In genomic region chr12:110598527-110598926, GRCm38 (mm10) we compare ENCODE assay signal across 8 mouse cellular contexts. TPM values are rescaled to one million over a fixed set of nuclear protein-coding genes. Genes with fewer than 3 reads are reported as not detected.
DNase-seq lines count a peak whose midpoint lies in the region; ATAC-seq and TF ChIP-seq lines count a peak whose summit lies in the region.

No protein-coding gene starts in this region.

- no peak for TF ChIP-seq POLR2A in olfactory bulb, adult 2 months (IDR thresholded peaks at IDR 0.05; ENCODE audit: insufficient read depth, low read depth, low read length)

- no peaks in the 10 kb centered on the region for H3K27me3 ChIP-seq in liver, embryonic 11.5 days (replicated peaks; ENCODE audit: control insufficient read depth, insufficient read depth, low read length)
- no peaks in the 10 kb centered on the region for H3K27me3 ChIP-seq in embryonic facial prominence, embryonic 11.5 days (ENCODE audit: control insufficient read depth, insufficient read depth, low read length)
- 0 out of 2 replicates have a peak, but pooled peaks cover 4% of the 10 kb centered on the region for H3K27me3 ChIP-seq in hindbrain, postnatal 0 days (ENCODE audit: insufficient read depth, low read length)

- no peak overlapping the region for H3K4me2 ChIP-seq in liver, embryonic 11.5 days
- no peak overlapping the region for H3K4me2 ChIP-seq in embryonic facial prominence, embryonic 11.5 days (ENCODE audit: low read depth, low read length)
- 0 out of 2 replicates have a peak overlapping the region, but pooled peaks have one; percentile 7 for H3K4me2 ChIP-seq in hindbrain, postnatal 0 days (ENCODE audit: low read depth, low read length)

- no peak for ATAC-seq in liver, embryonic 11.5 days (replicated peaks; ENCODE audit: low FRiP score)
- ATAC-seq in embryonic facial prominence, embryonic 11.5 days (replicated peaks; ENCODE audit: insufficient number of reproducible peaks, low FRiP score, low TSS enrichment, low read depth): no peak
- ATAC-seq in hindbrain, postnatal 0 days: no peak

- WGBS in liver, embryonic 11.5 days: 9% methylated on average over 7 of the region's 7 CpGs
- 15% methylated on average over 7 of the region's 7 CpGs for WGBS in embryonic facial prominence, embryonic 11.5 days
- 9% methylated on average over 7 of the region's 7 CpGs for WGBS in hindbrain, postnatal 0 days
- 9% methylated on average over 7 of the region's 7 CpGs for WGBS in olfactory bulb, adult 2 months

- no peaks in the 10 kb centered on the region for H3K9me3 ChIP-seq in liver, embryonic 11.5 days (ENCODE audit: control insufficient read depth, low read length)
- no peaks in the 10 kb centered on the region for H3K9me3 ChIP-seq in embryonic facial prominence, embryonic 11.5 days (replicated peaks; ENCODE audit: control insufficient read depth, low read length)
- no peaks in the 10 kb centered on the region for H3K9me3 ChIP-seq in hindbrain, postnatal 0 days (ENCODE audit: low read length)

- peak; percentile 82 for TF ChIP-seq CTCF in hindbrain, postnatal 0 days (IDR thresholded peaks at IDR 0.05; ENCODE audit: low read depth)
- TF ChIP-seq CTCF in olfactory bulb, adult 2 months (IDR thresholded peaks at IDR 0.05; ENCODE audit: insufficient read depth, low read depth, low read length): peak; percentile 77; the same call in 1 of the 2 replicates

- intact Hi-C loops in left cerebral cortex, postnatal 36 days (cut with DNase I): loop anchor here (2.0 kb wide), 1 partner anchor 104 kb away; the partner anchor contains the start of gene Hsp90aa1

- H3K9ac ChIP-seq in liver, embryonic 11.5 days (ENCODE audit: low read depth, low read length): no peak overlapping the region
- H3K9ac ChIP-seq in embryonic facial prominence, embryonic 11.5 days (replicated peaks; ENCODE audit: low read length): no peak overlapping the region
- H3K9ac ChIP-seq in hindbrain, postnatal 0 days (replicated peaks; ENCODE audit: low read length): no peak overlapping the region

- no peak overlapping the region for H3K27ac ChIP-seq in liver, embryonic 11.5 days (ENCODE audit: low read depth, low read length)
- H3K27ac ChIP-seq in embryonic facial prominence, embryonic 11.5 days (replicated peaks; ENCODE audit: low read depth, low read length): no peak overlapping the region
- no peak overlapping the region for H3K27ac ChIP-seq in hindbrain, postnatal 0 days
- H3K27ac ChIP-seq in olfactory bulb, adult 2 months (ENCODE audit: insufficient read depth, low read depth, low read length): no peak overlapping the region

- no peaks in the 10 kb centered on the region for H3K36me3 ChIP-seq in liver, embryonic 11.5 days (ENCODE audit: control insufficient read depth, insufficient read depth, low read length)
- no peaks in the 10 kb centered on the region for H3K36me3 ChIP-seq in embryonic facial prominence, embryonic 11.5 days (replicated peaks; ENCODE audit: control insufficient read depth, insufficient read depth, low read depth, low read length)
- no peaks in the 10 kb centered on the region for H3K36me3 ChIP-seq in hindbrain, postnatal 0 days (ENCODE audit: insufficient read depth, low read length)

- H3K4me1 ChIP-seq in liver, embryonic 11.5 days (replicated peaks; ENCODE audit: control insufficient read depth, insufficient read depth, low read length): peaks cover 6% of the 10 kb centered on the region
- no peaks in the 10 kb centered on the region; the same call in 1 of the 2 replicates for H3K4me1 ChIP-seq in embryonic facial prominence, embryonic 11.5 days (ENCODE audit: control insufficient read depth, insufficient read depth, low read length)
- H3K4me1 ChIP-seq in hindbrain, postnatal 0 days (ENCODE audit: insufficient read depth, low read length): peaks cover 6% of the 10 kb centered on the region; the same call in 1 of the 2 replicates
- peaks cover 4% of the 10 kb centered on the region; the same call in 1 of the 2 replicates for H3K4me1 ChIP-seq in olfactory bulb, adult 2 months (ENCODE audit: control insufficient read depth, insufficient read depth, low read length)

- no peak overlapping the region for H3K4me3 ChIP-seq in liver, embryonic 11.5 days (ENCODE audit: low read depth, low read length)
- no peak overlapping the region for H3K4me3 ChIP-seq in embryonic facial prominence, embryonic 11.5 days (ENCODE audit: low read depth, low read length)
- no peak overlapping the region for H3K4me3 ChIP-seq in hindbrain, postnatal 0 days (ENCODE audit: low read length)
- no peak overlapping the region for H3K4me3 ChIP-seq in olfactory bulb, adult 2 months (ENCODE audit: insufficient read depth, low read depth, low read length)

- peak; percentile 64 for DNase-seq in liver
- no peak for DNase-seq in liver, embryonic 11.5 days (ENCODE audit: low spot score)
- DNase-seq in adrenal gland, postnatal 14 days: peak; percentile 79
- DNase-seq in embryonic facial prominence, embryonic 11.5 days (ENCODE audit: low spot score): peak; percentile 87
- DNase-seq in hindbrain, postnatal 0 days (ENCODE audit: low spot score): peak; percentile 85
- DNase-seq in left cerebral cortex, postnatal 36 days (ENCODE audit: low spot score in 2 of 2): peak; percentile 53 to 70
- DNase-seq in thymus, postnatal 4 days: peak; percentile 86

RNA-seq across cellular contexts. Expression of gene Dync1h1, which starts 2.7 kb away (rescaled TPM):
- 36.0 and 38.9 TPM in 2 replicates for polyA plus RNA-seq in liver, embryonic 11.5 days (2014; fragmentation: Nextera tagmentation; extraction: Ambion mirVana)
- 129 and 133 TPM in 2 replicates for total RNA-seq in adrenal gland, postnatal 14 days (2021)
- polyA plus RNA-seq in embryonic facial prominence, embryonic 11.5 days (2014; fragmentation: Nextera tagmentation; extraction: Ambion mirVana): 52.8 and 66.7 TPM in 2 replicates
- 258 and 262 TPM in 2 replicates for total RNA-seq in hindbrain, postnatal 0 days (2014; rRNA removed)
- 50.6 and 57.6 TPM in 2 replicates for polyA plus RNA-seq in hindbrain, postnatal 0 days (2015; fragmentation: Nextera tagmentation; extraction: Ambion mirVana)
- 100 to 1,000 TPM; 323 to 329 TPM for total RNA-seq in left cerebral cortex, postnatal 36 days (2021)
- polyA plus RNA-seq in olfactory bulb, adult 2 months (2012; ENCODE audit: insufficient read depth, insufficient read length, low replicate concordance, missing spikeins): 228 and 373 TPM in 2 replicates
